Mouse (Mus musculus) adrenal gland (tissue): Measurements from ENCODE around the gene Krba1.

Source experiments
- intact Hi-C: fragments of 180-260 bp; cut with DNase I; formaldehyde crosslinking; loops from one replicate; pipeline ENCODE4 v1.15.1; 2025
- long read RNA-seq, 2 experiments: library from polyadenylated mRNA; unstranded; transcript quantifications; one replicate each; pipeline ENCODE4 v2.0.0; 2020; ENCODE audit warnings: borderline replicate concordance in 1 of 2; ENCODE audit not compliant: insufficient replicate concordance in 1 of 2

The Krba1 gene
- long read RNA-seq, experiment 1, partial matches to known transcripts, result 13 of 21 reads
- long read RNA-seq, experiment 1, other reads (novel, unspliced or antisense), result 8 of 21 reads
- long read RNA-seq, experiment 2, partial matches to known transcripts, result 9 of 9 reads
- long read RNA-seq, experiment 2, other reads (novel, unspliced or antisense), result 0 of 9 reads

GRCm38 (mm10) chr6:48395105-48396007 lies at the start of gene Krba1:
Gene Krba1 (plus strand): TSS chr6:48395586.
- intact Hi-C loops, result loop anchor here (2.0 to 10.0 kb wide), 2 partner anchors 49 to 221 kb away; partner anchors contain the start of gene Zfp467

- intact Hi-C loops, result no loop called here
Observed at GRCm38 (mm10) chr6:48358897-48359296, 36.5 kb upstream of the Krba1 start.

GRCm38 (mm10) chr6:48366322-48366996 lies 28.9 kb upstream of the Krba1 start:
- intact Hi-C loops, result no loop called here

GRCm38 (mm10) chr6:48388221-48388620 lies 7.2 kb upstream of the Krba1 start:
- intact Hi-C loops, result no loop called here

GRCm38 (mm10) chr6:48393811-48394210 lies 1.6 kb upstream of the Krba1 start:
- intact Hi-C loops, result loop anchor here (2.0 to 10.0 kb wide), 2 partner anchors 51 to 219 kb away; partner anchors contain the start of gene Zfp467

GRCm38 (mm10) chr6:48396008-48396595 lies 716 bp downstream of the Krba1 start:
- intact Hi-C loops, result loop anchor here (10.0 kb wide), 1 partner anchor 221 kb away; no protein-coding TSS in a partner anchor

- intact Hi-C loops, result loop anchor here (10.0 kb wide), 1 partner anchor 222 kb away; no protein-coding TSS in a partner anchor
Observed at GRCm38 (mm10) chr6:48396686-48397085, 1.3 kb downstream of the Krba1 start.

GRCm38 (mm10) chr6:48397336-48397735 lies 1.9 kb downstream of the Krba1 start:
- intact Hi-C loops, result loop anchor here (10.0 kb wide), 1 partner anchor 223 kb away; no protein-coding TSS in a partner anchor

GRCm38 (mm10) chr6:48399906-48400305 lies 4.5 kb downstream of the Krba1 start:
- intact Hi-C loops, result loop anchor here (10.0 kb wide), 1 partner anchor 225 kb away; no protein-coding TSS in a partner anchor

- intact Hi-C loops, result no loop called here
Observed at GRCm38 (mm10) chr6:48404071-48404470, 8.7 kb downstream of the Krba1 start.

GRCm38 (mm10) chr6:48409726-48410343 lies 14.4 kb downstream of the Krba1 start:
- intact Hi-C loops, result no loop called here

GRCm38 (mm10) chr6:48410551-48410950 lies 15.2 kb downstream of the Krba1 start:
- intact Hi-C loops, result no loop called here

GRCm38 (mm10) chr6:48411193-48412092 lies 16.1 kb downstream of the Krba1 start:
- intact Hi-C loops, result no loop called here

- intact Hi-C loops, result no loop called here
Observed at GRCm38 (mm10) chr6:48412147-48412546, 16.8 kb downstream of the Krba1 start.

GRCm38 (mm10) chr6:48412662-48413061 lies 17.3 kb downstream of the Krba1 start:
- intact Hi-C loops, result no loop called here

- intact Hi-C loops, result no loop called here
Observed at GRCm38 (mm10) chr6:48413081-48413480, 17.7 kb downstream of the Krba1 start.

GRCm38 (mm10) chr6:48414886-48415285 lies 19.5 kb downstream of the Krba1 start:
- intact Hi-C loops, result no loop called here

GRCm38 (mm10) chr6:48415636-48416035 lies 20.2 kb downstream of the Krba1 start:
- intact Hi-C loops, result no loop called here

- intact Hi-C loops, result no loop called here
Observed at GRCm38 (mm10) chr6:48416486-48416885, 21.1 kb downstream of the Krba1 start.

- intact Hi-C loops, result no loop called here
Observed at GRCm38 (mm10) chr6:48420647-48421046, 25.3 kb downstream of the Krba1 start.
